Mouse (Mus musculus) stomach, postnatal 0 days (tissue): ENCODE measurements around the gene Zfp212.

Experiments
- CTCF ChIP-seq: IDR thresholded peaks from 2 replicates; pipeline ENCODE4 v1.5.1; 2016; ENCODE audit warnings: antibody characterized with exemption, low read depth, mild to moderate bottlenecking, moderate library complexity
- EP300 ChIP-seq: optimal IDR thresholded peaks from 2 replicates; pipeline ENCODE3; 2016; ENCODE audit warnings: antibody characterized with exemption

DNA sequence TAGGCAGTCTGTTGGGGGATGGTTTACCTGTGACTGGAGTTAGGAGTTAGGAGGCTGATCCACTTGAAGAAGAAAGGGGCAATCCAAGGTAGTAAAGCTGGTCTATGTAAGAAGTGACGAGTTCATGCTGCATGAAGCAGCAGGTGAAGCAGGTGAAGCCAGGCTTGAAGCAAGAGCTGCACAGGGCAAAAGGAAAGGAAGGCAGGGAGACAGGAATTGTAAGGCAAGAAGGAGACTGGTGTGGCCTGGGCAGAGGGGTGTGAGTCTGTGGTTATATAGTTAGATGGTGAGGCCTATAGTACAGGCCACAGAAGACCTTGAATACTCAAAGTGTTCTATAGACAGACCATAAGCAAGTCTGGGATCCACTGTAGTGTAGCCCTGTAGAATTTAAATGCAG, 11.3 kb upstream of the Zfp212 start:
- TF ChIP-seq CTCF, result no peak
- no peak for TF ChIP-seq EP300
